Mouse (Mus musculus) NIH3T3 (cell line): ENCODE results near the gene Ccdc102a.

Experiments
- DNase-seq: peaks from one replicate; pipeline ENCODE4 v3.0.0-alpha.2; 2012; ENCODE audit warnings: low read depth

Ccdc102a gene

DNA sequence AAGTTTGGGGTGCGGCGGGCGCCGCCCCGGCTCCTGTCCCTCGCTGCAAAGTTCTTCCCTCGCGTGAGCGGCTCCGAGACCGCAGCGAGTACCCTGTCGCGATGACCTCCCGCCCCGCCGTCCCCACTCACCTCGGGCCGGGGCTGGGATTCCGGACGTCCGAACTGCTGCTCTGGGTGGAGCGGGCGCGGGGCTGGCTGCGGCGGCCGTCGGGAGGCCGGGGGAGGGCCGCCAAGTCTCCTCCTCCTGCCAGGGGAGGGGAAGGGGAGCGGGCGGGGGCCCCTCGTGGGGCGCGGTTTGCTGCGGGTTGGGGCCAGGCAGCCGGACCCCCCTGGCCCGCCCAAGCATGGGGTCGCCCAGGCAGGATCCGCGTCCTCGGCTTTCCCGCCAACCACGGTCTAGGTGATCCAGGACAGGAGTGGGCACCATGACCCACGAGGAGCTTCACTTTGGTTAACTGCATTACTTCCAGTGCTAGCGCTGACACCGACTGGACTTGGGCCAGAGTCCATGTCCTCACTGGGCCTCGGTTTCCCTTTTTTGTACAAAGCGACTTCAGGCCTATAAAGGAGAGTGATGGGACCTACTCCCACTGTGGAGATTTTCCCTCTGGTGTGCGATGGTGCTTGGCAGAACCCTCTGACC lies at the start of gene Ccdc102a:
Gene Ccdc102a (minus strand): TSS at position 248 of the 645 bp plus-strand sequence.
- DNase-seq, result peak; percentile 78

DNA sequence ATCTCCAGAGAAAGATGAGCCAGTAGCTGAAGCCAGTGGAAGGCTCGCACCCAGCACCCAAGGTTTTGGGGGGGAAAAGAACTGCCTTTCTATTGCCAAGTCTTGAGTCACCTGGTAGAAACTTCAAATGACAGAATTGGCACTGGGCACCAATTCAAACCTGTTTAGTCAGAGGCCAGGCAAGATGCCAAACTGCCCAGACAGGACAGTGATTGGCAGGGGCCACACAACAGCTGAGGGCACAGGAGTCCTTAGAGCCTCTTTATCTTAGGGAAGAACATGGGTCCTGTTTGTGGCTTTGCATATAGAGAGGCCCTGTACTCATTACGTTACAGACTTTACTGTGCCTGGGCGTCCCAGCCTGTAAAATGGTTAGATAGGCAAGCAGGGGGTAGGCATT lies 49.7 kb upstream of the Ccdc102a start:
- peak; percentile 73 for DNase-seq

DNA sequence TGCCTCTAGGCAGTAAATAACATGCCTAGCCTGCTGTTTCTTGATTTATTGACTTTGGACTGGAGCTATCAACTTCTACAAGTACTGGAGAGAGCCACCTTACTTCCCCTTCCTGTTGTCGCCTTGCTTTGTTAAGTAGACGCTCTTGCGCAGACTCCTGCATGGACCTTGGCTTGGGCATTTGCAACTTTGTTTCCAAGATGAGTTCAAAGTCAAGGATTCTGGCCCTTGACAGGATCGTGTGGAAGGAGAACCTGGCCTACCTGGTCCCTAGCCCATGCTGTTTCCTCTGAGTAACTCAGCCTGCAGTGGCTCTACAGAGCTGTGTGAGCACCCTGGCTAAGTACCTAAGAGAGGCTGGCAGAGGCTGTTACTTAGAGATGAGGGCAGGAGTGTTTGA lies 49.2 kb upstream of the Ccdc102a start:
- no peak for DNase-seq

DNA sequence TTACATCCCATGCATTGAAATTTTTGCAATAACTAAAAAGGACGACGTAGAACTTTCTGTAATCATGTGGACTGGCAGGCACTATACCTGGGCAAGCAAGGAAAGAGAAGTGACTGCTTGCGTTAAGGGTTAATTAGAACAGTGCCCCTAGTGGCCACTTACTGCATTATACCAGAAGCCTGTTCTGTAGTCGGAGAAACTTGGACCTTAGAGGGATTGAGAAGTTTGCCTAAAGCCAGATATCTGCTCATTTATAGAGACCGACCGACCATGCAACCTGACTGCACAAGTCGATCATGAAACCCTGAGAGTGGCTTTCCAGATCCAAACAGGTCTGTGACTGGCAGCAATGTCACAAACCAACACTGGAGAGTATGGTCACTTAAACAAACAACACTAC lies 48.7 kb upstream of the Ccdc102a start:
- peak; percentile 41 for DNase-seq

DNA sequence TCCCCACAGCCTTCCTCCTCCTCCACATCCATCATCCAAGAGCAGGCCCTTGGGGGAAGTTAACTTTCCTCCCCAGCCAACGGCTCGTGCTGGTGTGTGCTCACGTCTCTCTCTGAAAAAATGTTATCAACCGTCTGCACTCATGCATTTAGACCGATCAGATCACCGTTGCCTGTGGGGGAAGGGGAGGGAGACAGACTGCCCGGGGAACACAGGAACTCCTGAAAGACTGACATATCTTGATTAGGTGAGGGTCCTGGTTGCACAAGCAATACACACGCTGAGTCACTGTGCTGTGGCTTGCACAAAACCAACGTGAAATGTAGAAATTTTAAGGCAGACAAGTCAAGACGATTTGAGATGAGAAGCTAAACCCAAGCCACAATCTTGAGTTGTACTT lies 46.9 kb upstream of the Ccdc102a start:
- peak; percentile 31 for DNase-seq

DNA sequence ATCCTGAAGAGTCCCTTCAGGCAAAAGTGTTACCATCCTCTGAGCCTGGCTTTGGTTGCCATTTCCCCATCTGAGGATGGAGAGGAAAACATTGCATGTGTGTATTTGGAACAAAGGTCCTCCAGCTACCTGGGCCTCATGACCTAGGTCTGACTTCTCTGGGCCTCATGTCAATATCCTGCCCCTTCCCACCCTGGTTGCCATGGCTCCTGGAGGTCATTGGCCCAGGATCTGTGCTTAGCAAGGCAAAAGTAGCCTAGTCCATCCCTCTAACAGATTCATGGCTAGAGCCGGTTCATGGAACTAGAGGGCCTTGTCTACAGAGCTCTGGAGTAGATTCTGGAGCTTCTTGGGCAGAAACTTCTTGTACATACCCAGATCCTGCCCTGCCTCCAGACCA lies 44.3 kb upstream of the Ccdc102a start:
- DNase-seq, result no peak

DNA sequence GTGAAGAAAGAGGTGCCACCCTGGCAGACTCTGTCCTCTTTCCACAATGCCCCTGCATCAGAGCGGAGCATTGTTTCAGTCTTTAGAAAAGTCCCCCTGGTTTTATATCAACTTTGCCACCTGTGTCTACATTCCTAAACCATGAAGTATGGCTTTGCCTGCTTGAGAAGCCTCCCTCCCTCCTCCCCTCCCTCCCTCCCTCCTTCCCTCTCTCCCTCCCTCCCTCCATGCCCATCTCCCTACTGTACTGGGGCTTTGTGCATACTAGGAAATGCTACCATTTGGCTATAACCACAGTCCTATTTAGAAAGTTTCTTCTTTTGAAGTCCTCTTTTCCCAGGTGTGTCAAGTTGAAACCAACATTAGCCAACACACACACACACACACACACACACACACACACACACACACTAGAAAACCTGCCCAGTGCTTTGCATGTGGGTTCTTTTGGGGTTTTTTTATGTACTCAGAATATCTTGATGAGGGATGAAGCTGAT lies 38.2 kb upstream of the Ccdc102a start:
- DNase-seq, result no peak

DNA sequence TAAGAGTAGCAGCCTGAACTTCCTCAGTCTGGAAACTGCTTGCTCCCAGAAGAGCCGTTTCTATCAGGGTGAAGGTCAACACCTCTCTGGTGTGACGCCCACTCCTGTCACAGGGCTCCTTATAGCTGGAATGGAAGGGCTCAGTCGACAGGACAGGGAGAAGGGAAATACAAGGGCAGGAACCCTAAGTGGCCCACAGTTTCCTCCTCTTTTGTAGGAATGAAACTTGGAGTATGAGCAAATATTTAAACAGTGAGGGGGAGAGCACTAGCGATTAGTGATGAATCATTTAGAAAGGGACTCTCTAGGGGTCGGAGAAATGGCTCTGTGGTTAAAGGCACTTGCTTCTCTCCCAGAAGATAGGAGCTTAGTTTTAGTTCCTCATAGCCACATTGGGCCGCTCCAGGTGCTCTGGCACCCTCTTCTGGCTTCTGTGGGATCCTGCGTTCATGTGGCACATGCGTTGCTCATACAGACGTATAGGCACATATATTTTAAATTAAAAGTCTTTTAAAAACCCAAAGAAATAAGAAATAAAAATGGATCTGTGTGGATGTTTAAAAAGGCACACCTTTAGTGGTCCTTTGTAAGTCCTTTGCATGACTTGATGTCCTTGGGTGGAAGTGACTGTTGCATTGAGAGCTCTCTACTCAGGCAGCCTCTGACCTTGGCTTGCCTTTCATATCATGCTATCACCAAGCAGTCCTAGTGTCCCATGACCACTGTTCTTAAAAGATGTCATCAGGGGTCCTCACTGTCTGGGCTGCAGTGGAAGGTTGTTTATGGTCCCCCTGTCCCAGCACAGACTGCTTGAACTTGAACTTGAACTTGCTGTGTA lies 37.2 kb upstream of the Ccdc102a start:
- DNase-seq, result peak; percentile 74

DNA sequence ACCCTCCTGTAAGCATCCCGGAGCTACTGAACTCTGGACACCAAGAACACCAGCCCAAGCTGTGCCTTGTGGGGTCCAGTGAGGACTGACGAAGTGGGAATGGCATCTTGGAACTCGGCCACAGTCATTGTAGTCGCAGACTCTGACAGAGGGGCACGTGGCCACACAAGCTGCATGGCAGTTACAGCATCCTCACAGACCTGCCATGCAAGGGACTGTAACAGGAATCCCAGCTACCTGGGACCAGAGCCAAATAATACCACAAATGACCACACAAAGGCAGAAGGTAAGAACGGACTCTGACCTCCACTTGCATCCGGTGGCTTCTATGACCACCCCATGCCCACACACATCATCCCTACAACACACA lies 36.5 kb upstream of the Ccdc102a start:
- DNase-seq, result peak; percentile 9

DNA sequence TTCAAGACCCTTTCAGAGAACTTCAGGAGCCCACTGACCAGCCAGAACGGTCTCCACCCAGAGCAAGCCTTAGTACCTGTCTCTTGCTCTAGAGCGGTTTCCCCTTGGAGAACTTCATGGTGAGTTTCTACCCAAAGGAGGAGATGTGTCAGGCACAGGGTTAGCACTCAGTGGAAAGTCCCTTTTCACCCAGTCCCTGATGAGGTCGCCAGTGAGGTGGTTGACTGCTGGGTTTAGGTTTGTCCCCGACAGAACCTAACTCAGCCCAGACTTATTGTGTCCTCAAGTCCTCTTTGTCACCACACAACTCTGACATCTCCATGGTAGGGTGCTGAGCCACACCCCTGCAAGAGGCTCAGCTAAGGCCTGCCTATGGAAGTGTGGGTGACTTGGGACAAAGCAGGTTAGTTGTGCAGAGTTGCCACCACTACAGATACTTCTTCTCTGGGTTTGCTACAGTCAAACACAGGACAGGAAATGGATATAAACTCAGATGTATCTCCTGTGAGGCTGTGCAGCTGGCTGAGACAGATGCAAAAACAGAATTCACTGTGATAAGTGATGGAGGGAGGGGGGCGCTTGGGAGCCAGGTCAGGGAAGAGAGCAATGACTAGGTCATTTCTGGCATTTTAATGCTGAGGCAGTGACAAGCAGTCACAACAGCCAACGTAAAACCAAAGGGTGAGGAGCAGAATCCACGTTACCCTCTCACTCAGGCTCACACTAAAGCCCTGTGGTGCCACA lies 35.9 kb upstream of the Ccdc102a start:
- no peak for DNase-seq

DNA sequence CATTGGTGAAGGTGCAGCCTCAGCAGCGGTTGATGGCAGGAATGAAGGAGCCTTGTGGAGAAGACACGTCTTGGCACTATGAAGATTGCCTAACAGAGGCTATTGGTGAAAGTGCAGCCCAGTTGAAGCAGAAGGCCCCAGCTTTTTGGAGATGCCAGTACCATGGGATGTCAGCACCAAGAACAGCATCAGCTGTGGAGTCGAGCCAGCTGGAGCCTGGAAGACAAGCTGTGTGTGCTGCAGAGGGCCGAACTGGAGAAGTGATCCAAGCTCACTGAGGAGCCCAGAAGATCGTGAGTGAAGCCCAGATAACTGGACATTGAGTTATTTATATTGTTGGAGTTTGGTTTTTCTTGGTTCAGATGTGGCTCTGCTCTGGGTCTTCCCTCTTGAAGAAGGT lies 34.2 kb upstream of the Ccdc102a start:
- peak; percentile 73 for DNase-seq

DNA sequence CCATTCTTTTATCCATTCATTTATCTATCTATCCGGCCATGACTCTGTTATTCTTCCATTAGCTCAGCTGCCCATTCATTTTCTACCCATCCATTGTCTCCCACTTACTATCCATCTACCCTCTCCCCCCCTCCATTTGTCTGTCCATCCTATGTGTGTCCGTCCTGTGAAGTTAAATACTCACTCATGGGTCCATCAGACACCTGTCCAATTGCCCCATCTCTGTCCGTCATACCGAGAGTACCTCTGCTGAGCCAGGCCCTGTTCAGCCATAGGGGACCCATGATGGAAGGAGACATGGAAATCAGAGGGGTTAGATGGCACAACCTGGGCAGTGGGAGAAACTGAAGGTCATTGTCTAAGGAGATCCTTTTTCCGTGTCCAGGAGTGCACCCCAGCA lies 32.6 kb upstream of the Ccdc102a start:
- DNase-seq, result no peak

DNA sequence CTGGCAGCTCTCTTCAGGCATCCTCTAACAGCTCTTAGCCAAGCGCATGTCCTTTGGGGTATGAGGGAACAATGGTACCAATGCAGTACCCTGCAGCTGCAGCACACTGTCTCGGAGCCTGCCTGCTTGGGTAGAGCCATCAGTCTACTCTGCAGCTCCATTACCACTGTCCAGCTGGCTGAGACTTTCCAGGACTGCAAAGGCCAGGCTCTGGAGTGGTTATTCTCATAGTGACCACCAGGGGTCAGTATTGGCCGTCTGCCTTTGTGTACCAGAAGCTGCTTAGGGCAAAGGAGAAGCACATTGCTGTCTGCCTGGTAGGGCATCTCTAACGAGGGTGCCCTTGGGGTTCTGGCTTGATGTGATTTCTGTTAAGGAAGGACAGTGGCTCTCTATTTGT lies 32.1 kb upstream of the Ccdc102a start:
- DNase-seq, result peak; percentile 89

DNA sequence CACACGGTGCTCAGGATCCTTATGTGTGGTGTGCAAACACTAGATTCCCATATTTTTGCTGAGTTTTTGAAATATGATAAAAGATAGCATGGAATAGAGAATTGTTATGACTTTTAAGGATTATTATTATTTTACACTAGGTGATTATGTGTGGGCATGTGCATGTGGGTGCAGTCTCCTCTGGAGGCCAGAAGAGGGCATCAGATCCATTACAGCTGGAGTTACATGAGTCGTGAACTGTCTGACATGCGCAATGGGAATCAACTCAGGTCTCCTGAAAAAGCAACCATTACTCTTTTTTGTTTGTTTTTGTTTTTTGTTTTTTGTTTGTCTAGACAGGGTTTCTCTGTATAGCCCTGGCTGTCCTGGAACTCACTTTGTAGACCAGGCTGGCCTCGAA lies 31.1 kb upstream of the Ccdc102a start:
- DNase-seq, result no peak

DNA sequence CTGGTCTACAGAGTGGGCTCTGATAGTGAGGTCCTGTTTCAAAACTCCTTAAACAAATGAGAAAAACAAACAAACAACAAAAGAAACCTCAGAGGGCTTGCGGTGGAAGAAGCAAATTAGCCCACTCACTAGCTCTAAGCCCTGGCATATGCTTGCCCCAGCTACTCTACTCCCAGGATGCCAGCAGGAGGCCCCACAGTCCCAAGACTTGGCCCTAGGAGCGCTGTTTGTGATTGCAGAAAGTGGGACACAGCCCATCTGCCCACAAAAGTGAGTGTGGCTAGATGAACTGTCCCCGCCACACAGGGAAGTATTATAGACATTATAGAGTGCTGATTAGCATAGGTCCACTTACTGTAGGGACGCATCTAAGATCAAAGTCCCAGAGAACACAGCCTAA lies 30.5 kb upstream of the Ccdc102a start:
- DNase-seq, result no peak

DNA sequence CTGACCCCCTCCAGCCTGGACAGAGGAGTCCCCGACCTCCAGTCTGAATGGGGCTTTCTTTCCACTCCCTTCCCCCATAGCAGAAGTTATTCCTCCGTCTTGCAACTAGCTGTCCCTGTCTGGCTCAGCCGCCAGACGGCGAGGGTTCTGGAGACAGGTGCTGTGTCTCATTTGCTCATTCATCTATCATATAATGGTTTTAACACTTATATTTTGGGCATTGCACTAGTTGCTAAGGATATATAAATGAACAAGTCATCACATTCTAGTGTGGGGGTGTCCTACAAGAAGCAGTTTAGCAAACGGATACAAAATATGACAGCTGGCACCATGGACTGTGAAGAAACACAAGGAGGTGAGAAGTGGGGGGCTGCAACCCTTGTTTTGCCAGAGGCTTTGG lies 27.3 kb upstream of the Ccdc102a start:
- DNase-seq, result no peak

DNA sequence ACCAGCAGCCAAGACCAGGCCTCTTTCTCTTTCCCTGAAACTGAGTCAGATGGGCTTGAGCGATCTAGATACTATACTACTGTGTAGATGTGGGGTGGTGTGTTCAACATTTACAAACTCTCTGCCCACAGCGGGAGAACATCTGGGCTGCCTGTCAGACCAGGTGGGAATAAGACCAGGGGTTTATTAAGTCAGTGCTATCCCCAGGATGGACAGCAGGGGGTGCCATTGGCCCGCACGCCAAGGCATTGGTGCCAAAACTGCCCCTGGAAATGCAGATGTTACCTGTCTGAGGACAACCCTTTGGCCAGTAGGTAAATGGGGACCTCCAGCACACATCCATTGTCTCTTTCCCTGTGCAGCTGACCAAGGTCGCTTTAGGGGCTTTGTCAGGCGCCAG lies 24.7 kb upstream of the Ccdc102a start:
- peak; percentile 78 for DNase-seq

DNA sequence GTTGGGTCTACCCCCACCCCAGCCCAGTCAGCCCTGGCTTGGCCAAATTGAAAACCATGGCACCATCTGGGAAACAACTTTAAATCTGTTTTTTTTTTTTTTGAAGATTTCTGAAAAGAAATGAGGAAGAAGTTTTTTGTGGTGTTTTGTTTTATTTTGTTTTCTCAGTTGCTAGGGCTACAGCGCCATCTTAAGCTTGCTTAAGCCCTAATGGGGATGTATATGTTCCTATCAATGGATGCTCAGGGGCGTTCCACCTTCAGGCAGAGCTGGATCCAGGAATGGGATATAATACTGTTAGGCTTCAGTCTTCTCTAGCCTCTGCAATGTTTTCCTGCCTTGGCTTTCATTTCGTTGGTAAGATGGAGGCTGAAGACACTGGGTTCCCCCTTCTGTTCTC lies 17.3 kb upstream of the Ccdc102a start:
- DNase-seq, result peak; percentile 14

DNA sequence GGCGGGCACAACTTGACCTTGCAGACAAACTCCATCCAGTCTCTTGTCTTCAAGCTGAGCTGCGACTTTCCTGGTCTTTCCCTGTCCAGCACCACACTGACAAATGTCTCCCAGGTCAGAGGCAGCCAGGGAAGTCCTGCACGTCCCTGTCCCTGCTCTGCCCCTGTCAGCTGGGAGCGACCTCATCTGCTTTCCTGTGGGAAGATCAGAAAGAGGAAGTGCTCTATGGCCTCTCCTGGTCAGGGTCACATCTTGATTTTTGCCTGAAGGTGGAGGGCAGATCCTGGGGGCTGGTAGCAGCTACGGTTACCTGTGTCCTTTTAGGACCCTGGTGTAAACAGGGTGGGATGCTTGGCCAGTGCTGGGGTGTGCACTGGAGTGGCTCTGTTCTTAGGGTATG lies 16.0 kb upstream of the Ccdc102a start:
- DNase-seq, result no peak

DNA sequence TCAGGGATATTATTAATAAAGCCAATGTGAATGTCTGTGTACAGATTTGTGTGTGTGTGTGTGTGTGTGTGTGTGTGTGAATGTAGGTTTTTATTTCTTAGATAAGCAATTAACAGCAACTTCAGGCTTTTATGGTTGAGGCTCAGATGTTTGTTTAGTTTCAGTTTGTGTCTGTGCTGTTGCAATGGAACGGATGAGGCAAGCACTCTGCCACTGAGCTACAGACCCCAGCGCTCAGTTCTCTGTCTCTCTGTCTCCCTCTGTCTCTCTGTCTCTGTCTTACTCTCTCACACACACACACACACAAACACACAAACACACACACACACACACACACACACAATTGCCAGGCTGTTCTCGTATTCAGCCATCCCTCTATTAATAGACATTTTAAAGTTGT lies 10.3 kb upstream of the Ccdc102a start:
- no peak for DNase-seq

DNA sequence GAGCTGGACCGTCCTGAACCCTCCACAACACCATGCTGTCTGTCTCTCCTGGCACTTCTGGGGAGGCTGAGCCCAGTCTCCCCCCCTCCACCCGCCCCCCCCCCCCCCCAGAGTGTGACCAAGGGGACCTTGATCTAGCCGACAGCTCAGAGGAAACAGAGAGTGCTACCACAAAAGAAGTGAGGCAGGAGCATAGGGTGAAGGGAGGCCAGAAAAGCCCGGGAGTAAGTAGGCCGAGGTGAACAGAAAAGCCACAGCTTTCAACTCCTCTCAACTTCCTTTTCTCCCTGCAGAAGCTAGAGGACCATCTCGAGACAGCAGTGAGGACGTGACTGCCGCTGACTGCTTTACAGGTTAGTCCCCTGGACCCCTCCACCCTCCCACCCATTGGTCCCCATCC lies 5.5 kb upstream of the Ccdc102a start, which contains the start of gene Adgrg5:
Gene Adgrg5 (plus strand): TSS at position 290 of the 400 bp plus-strand sequence.
- DNase-seq, result no peak

DNA sequence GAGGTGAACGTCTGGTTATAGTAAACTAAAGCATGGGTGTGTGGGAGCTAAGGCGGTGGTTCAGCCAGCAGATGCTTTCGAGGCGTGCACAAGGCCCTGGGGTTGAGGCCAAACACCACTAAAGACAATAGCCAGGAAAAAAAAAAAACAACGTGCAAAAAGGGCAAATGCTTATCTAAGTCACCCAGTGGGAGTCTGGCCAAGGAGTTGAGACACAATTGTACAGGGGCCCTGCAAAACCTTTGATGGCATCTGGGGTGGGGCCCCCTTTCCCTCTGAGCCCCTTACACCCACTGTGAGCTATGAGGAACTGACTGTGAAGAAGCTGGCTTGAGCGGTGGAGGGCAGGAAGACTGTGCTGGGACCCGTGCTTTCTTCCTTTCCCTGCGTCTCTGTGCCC lies 4.7 kb upstream of the Ccdc102a start:
- DNase-seq, result peak; percentile 13

DNA sequence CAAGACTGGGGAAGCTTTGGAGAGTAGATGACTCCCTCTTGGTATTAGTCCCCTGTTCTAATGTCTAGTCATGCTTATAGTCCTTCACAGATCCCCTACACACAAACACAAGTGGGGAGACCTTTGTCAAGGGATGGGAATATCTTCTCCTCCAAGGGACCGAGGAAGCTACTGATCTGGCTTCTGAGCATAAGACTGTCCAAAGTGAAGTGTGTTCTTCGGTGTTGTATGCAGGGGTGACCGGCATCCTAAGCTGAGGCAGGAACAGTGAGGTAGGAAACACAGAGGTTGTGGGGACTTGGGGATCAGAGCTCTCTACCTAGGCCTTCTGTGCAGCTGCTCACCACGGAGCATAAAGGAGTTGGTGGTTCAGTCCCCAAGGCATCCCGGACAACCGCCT lies 4.3 kb upstream of the Ccdc102a start:
- DNase-seq, result no peak
